Mouse (Mus musculus) bone marrow macrophage, adult 2 months (primary cell): ENCODE measurements around the gene Tekt1.

Source experiments
- CTCF ChIP-seq: IDR thresholded peaks from 2 replicates; pipeline ENCODE4 v1.5.1; 2012; ENCODE audit warnings: low read depth, mild to moderate bottlenecking, low read length, moderate library complexity
- POLR2A ChIP-seq: IDR thresholded peaks from 2 replicates; pipeline ENCODE4 v1.6.1; 2012; ENCODE audit warnings: mild to moderate bottlenecking, low read depth, low read length, borderline replicate concordance

DNA sequence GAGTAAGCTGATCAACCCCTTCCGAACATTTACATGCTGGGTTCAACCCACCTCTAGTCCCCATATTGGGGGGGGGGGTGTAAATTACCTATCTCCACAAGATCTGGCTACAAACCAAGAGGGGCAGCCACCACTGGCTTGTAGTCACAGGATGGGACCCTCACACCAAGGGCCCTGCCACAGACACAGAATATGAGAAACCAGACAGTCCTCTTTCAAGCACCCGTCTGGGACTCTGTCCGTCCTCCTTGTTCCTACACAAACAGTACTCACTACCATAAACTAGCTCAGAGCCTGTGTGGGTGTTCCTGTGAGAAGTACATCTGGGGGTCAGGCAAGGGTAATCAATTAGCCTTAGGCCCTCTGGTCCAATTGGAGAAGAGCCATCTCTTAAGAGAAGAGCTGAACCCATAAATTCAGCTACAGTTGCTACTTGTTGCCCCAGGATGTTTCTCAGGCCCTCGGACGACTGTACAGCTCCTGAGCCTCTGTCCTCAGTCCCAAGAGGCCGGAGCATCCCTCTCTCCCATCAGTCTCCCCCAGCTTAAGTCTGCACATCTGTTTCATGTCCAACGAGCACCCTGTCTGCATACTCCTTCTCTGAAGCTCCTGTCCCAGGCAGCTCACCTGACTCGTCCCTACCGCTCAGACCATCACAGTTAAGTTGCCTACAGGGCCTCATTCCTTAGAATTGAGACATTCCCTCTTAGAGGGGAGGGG is 46.4 kb upstream of the Tekt1 start:
- TF ChIP-seq POLR2A = no peak
- TF ChIP-seq CTCF = no peak
